Mouse (Mus musculus): ENCODE measurements around the gene Gm11639. TPM values are rescaled to one million over a fixed set of nuclear protein-coding genes. Genes with fewer than 3 reads are reported as not detected.

Gm11639 gene
- 37.2 TPM for polyA plus RNA-seq (2014; fragmentation: Illumina TruSeq; extraction: RNeasy Lipid Tissue Mini Kit (QIAGEN cat#74804); ENCODE audit: low read depth, low replicate concordance)

DNA sequence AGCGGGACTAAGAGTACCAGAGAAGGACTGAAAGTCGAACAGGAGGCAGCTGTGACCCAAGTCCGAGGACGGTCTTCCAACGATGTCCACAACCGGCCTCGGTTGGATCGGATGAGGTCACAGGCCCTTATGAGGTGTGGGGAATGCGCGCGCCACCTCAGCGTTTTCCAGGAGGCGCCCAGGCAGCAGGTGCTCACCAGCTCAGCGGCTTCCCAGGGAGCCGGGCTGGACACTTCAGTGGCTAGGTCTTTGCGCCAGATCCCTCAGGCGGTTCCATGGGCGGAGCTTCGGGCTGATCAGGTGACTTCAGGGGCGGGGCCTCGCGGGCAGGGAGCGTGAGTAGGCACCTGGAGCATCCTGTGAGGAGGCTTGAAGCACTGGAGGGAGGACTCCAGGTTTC is at the start of gene Gm11639:
Gene Gm11639, plus strand, starts transcription at position 160 of the 400 bp plus-strand sequence.

GRCm38 (mm10) chr11:105063292-105063691 is 377.8 kb downstream of the Gm11639 start, which contains the start of gene Efcab3:
Gene Efcab3 (plus strand): TSS chr11:105063592.

GRCm38 (mm10) chr11:105125735-105126519 is 440.4 kb downstream of the Gm11639 start, which contains the start of gene Mettl2:
Gene Mettl2 (plus strand): TSS chr11:105126425.

DNA sequence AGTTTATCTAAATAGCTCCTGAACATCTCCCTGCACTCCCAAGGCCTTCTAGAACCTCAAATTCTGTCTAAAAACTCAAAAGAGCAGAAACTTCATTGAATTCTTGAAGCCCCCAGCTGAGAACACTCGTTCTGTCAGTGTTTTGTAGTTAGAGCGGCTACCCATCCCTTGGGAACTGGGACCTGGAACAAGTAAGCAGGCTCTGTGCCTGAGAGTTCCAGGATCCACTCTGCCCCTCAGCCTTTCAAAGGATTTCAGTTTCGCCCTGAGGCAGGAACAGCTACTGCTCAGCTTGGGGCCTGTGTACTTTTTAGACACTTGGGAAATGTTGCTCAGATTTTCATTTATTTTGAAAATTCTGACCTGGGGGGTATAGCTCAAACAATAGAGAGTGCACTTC is 461.1 kb downstream of the Gm11639 start, which contains the start of gene Gm10842:
Gene Gm10842, plus strand, starts transcription at position 301 of the 400 bp plus-strand sequence.

Other genes starting within 250 kb of the Gm11639 start
- 40.8 TPM for gene Kansl1, start 216.8 kb upstream of the Gm11639 start, polyA plus RNA-seq (2014; fragmentation: Illumina TruSeq; extraction: RNeasy Lipid Tissue Mini Kit (QIAGEN cat#74804); ENCODE audit: low read depth, low replicate concordance)
- 261 TPM for gene Cdc27, start 135.1 kb upstream of the Gm11639 start, polyA plus RNA-seq (2014; fragmentation: Illumina TruSeq; extraction: RNeasy Lipid Tissue Mini Kit (QIAGEN cat#74804); ENCODE audit: low read depth, low replicate concordance)
- 3.5 TPM for gene Myl4, start 135.0 kb upstream of the Gm11639 start, polyA plus RNA-seq (2014; fragmentation: Illumina TruSeq; extraction: RNeasy Lipid Tissue Mini Kit (QIAGEN cat#74804); ENCODE audit: low read depth, low replicate concordance)
- gene Itgb3, start 77.7 kb upstream of the Gm11639 start, polyA plus RNA-seq (2014; fragmentation: Illumina TruSeq; extraction: RNeasy Lipid Tissue Mini Kit (QIAGEN cat#74804); ENCODE audit: low read depth, low replicate concordance): 0.59 TPM

Data from testis, adult 10 weeks (tissue).